Mouse (Mus musculus) MEL (cell line): ENCODE results near the gene Srsf5. TPM values are rescaled to one million over a fixed set of nuclear protein-coding genes. Genes with fewer than 3 reads are reported as not detected.

Experiments
- DNase-seq: peaks from one replicate; pipeline ENCODE4 v3.0.0; 2011; ENCODE audit warnings: low read depth, low spot score
- H3K27ac ChIP-seq: 2 replicates; pipeline ENCODE4 v1.5.1; 2012; ENCODE audit warnings: low read depth, mild to moderate bottlenecking, control low read depth, low read length, moderate library complexity; ENCODE audit not compliant: control insufficient read depth
- H3K27me3 ChIP-seq, 2 experiments: fragments of 150-350 bp in 1 of 2; sonication (generic) in 1 of 2; 2 replicates each; pipeline ENCODE4 v1.6.1; 2012; ENCODE audit warnings: low read length in 2 of 2, mild to moderate bottlenecking in 2 of 2, improper control_type of control experiment in 1 of 2, moderate library complexity in 1 of 2; ENCODE audit not compliant: insufficient read depth in 2 of 2, control insufficient read depth in 1 of 2
- H3K36me3 ChIP-seq, 2 experiments: 2 replicates each; pipeline ENCODE4 v1.6.1; 2012 to 2014; ENCODE audit warnings: low read length in 2 of 2, improper control_type of control experiment in 1 of 2, inconsistent platforms in 1 of 2, mild to moderate bottlenecking in 1 of 2; ENCODE audit not compliant: insufficient read depth in 2 of 2, control insufficient read depth in 1 of 2
- H3K4me1 ChIP-seq, 2 experiments: fragments of 150-350 bp in 1 of 2; sonication (generic) in 1 of 2; 2 replicates each; pipeline ENCODE4 v1.6.1; 2012; ENCODE audit warnings: low read length in 2 of 2, improper control_type of control experiment in 1 of 2, mild to moderate bottlenecking in 1 of 2; ENCODE audit not compliant: insufficient read depth in 2 of 2, control insufficient read depth in 1 of 2
- H3K4me3 ChIP-seq, 2 experiments: fragments of 150-350 bp in 1 of 2; sonication (generic) in 1 of 2; 2 replicates each; pipeline ENCODE4 v1.5.1; 2012; ENCODE audit warnings: low read depth in 2 of 2, low read length in 2 of 2, mild to moderate bottlenecking in 2 of 2, moderate library complexity in 2 of 2, control low read depth in 1 of 2, improper control_type of control experiment in 1 of 2; ENCODE audit not compliant: control insufficient read depth in 1 of 2, insufficient read depth in 1 of 2
- H3K79me2 ChIP-seq: 2 replicates; pipeline ENCODE4 v1.6.1; 2012; ENCODE audit warnings: mild to moderate bottlenecking, low read length, moderate library complexity; ENCODE audit not compliant: control insufficient read depth, poor library complexity, insufficient read depth
- H3K9ac ChIP-seq: 2 replicates; pipeline ENCODE4 v1.6.1; 2012; ENCODE audit warnings: low read depth, mild to moderate bottlenecking, control low read depth, low read length, moderate library complexity; ENCODE audit not compliant: control insufficient read depth, poor library complexity, severe bottlenecking
- H3K9me3 ChIP-seq: fragments of 150-350 bp; sonication (generic); replicated peaks from 2 replicates; pipeline ENCODE4 v1.6.1; 2012; ENCODE audit warnings: mild to moderate bottlenecking, low read length, improper control_type of control experiment, moderate library complexity; ENCODE audit not compliant: insufficient read depth
- BHLHE40 ChIP-seq: IDR thresholded peaks from 2 replicates; pipeline ENCODE4 v1.6.1; 2012; ENCODE audit warnings: low read depth, mild to moderate bottlenecking, inconsistent platforms, low read length, improper control_type of control experiment, borderline replicate concordance
- CHD1 ChIP-seq: IDR thresholded peaks from 2 replicates; pipeline ENCODE4 v1.6.1; 2012; ENCODE audit warnings: low read depth, mild to moderate bottlenecking, inconsistent platforms, low read length, improper control_type of control experiment
- CHD2 ChIP-seq: IDR thresholded peaks from 2 replicates; pipeline ENCODE4 v1.6.1; 2011; ENCODE audit warnings: low read length, improper control_type of control experiment
- CTCF ChIP-seq, 3 experiments: IDR thresholded peaks in 2 of 3; conservative IDR thresholded peaks in 1 of 3; 2 replicates each; pipeline ENCODE4 v1.5.1; 2011 to 2012; ENCODE audit warnings: low read length in 3 of 3, low read depth in 2 of 3, mild to moderate bottlenecking in 2 of 3, improper control_type of control experiment in 1 of 3, inconsistent platforms in 1 of 3, mixed read lengths in 1 of 3, moderate library complexity in 1 of 3; ENCODE audit not compliant: control insufficient read depth in 1 of 3, insufficient read depth in 1 of 3, poor library complexity in 1 of 3, severe bottlenecking in 1 of 3
- ELF1 ChIP-seq: IDR thresholded peaks from 2 replicates; pipeline ENCODE4 v1.6.1; 2014; ENCODE audit warnings: low read depth, mild to moderate bottlenecking, inconsistent platforms, low read length, improper control_type of control experiment, moderate library complexity
- EP300 ChIP-seq, 2 experiments: IDR thresholded peaks; 2 replicates each; pipeline ENCODE4 v1.6.1; 2011; ENCODE audit warnings: improper control_type of control experiment in 2 of 2, low read length in 2 of 2, low read depth in 1 of 2, mild to moderate bottlenecking in 1 of 2
- ETS1 ChIP-seq: IDR thresholded peaks from 2 replicates; pipeline ENCODE4 v1.6.1; 2012; ENCODE audit warnings: low read depth, mild to moderate bottlenecking, inconsistent platforms, low read length, improper control_type of control experiment, moderate library complexity
- JUND ChIP-seq: IDR thresholded peaks from 2 replicates; pipeline ENCODE4 v1.6.1; 2011; ENCODE audit warnings: low read depth, mild to moderate bottlenecking, improper control_type of control experiment, low read length
- MAFK ChIP-seq: IDR thresholded peaks from 2 replicates; pipeline ENCODE4 v1.6.1; 2011; ENCODE audit warnings: low read depth, mild to moderate bottlenecking, low read length, improper control_type of control experiment, borderline replicate concordance
- MAZ ChIP-seq: IDR thresholded peaks from 2 replicates; pipeline ENCODE4 v1.6.1; 2012; ENCODE audit warnings: low read depth, mild to moderate bottlenecking, inconsistent platforms, low read length, improper control_type of control experiment
- MEF2A ChIP-seq: IDR thresholded peaks from 2 replicates; pipeline ENCODE4 v1.6.1; 2014; ENCODE audit warnings: low read depth, mild to moderate bottlenecking, inconsistent platforms, low read length, improper control_type of control experiment; ENCODE audit not compliant: poor library complexity, insufficient replicate concordance, severe bottlenecking; ENCODE audit errors: extremely low read depth
- MXI1 ChIP-seq: IDR thresholded peaks from 2 replicates; pipeline ENCODE4 v1.6.1; 2011; ENCODE audit warnings: mild to moderate bottlenecking, low read depth, low read length, improper control_type of control experiment
- MYB ChIP-seq: IDR thresholded peaks from 2 replicates; pipeline ENCODE4 v1.6.1; 2011; ENCODE audit warnings: mild to moderate bottlenecking, low read depth, low read length, improper control_type of control experiment
- MYC ChIP-seq: IDR thresholded peaks from 2 replicates; pipeline ENCODE4 v1.6.1; 2011; ENCODE audit warnings: low read depth, mild to moderate bottlenecking, low read length, improper control_type of control experiment, moderate library complexity
- NELFE ChIP-seq: IDR thresholded peaks from 2 replicates; pipeline ENCODE4 v1.6.1; 2011; ENCODE audit warnings: low read depth, low read length, improper control_type of control experiment
- NRF1 ChIP-seq: IDR thresholded peaks from 2 replicates; pipeline ENCODE4 v1.6.1; 2014; ENCODE audit warnings: low read depth, mild to moderate bottlenecking, inconsistent platforms, low read length, improper control_type of control experiment, moderate library complexity; ENCODE audit not compliant: poor library complexity, insufficient read depth, severe bottlenecking
- POLR2AphosphoS5 ChIP-seq: IDR thresholded peaks from 2 replicates; pipeline ENCODE4 v1.6.1; 2012; ENCODE audit warnings: low read depth, borderline replicate concordance, mild to moderate bottlenecking, inconsistent platforms, low read length, moderate library complexity, mixed read lengths
- RAD21 ChIP-seq: IDR thresholded peaks from 2 replicates; pipeline ENCODE4 v1.6.1; 2011; ENCODE audit warnings: mild to moderate bottlenecking, low read depth, low read length, improper control_type of control experiment
- SMC3 ChIP-seq: IDR thresholded peaks from 2 replicates; pipeline ENCODE4 v1.6.1; 2011; ENCODE audit warnings: low read depth, low read length, improper control_type of control experiment
- TAL1 ChIP-seq: IDR thresholded peaks from 2 replicates; pipeline ENCODE4 v1.6.1; 2012; ENCODE audit warnings: mild to moderate bottlenecking, inconsistent platforms, low read length, moderate library complexity, mixed read lengths
- TBP ChIP-seq: IDR thresholded peaks from 2 replicates; pipeline ENCODE4 v1.8.0; 2011; ENCODE audit warnings: low read depth, low read length, improper control_type of control experiment
- TCF12 ChIP-seq: IDR thresholded peaks from 2 replicates; pipeline ENCODE4 v1.6.1; 2014; ENCODE audit warnings: low read depth, mild to moderate bottlenecking, inconsistent platforms, low read length, improper control_type of control experiment, moderate library complexity
- UBTF ChIP-seq: IDR thresholded peaks from 2 replicates; pipeline ENCODE4 v1.6.1; 2012; ENCODE audit warnings: low read depth, mild to moderate bottlenecking, inconsistent platforms, low read length, improper control_type of control experiment, moderate library complexity, borderline replicate concordance; ENCODE audit not compliant: insufficient read depth
- USF1 ChIP-seq: IDR thresholded peaks from 2 replicates; pipeline ENCODE4 v1.6.1; 2014; ENCODE audit warnings: low read depth, mild to moderate bottlenecking, inconsistent platforms, low read length, improper control_type of control experiment, moderate library complexity
- ZC3H11A ChIP-seq: IDR thresholded peaks from 2 replicates; pipeline ENCODE4 v1.6.1; 2012; ENCODE audit warnings: low read depth, mild to moderate bottlenecking, inconsistent platforms, low read length, improper control_type of control experiment
- ZKSCAN1 ChIP-seq: IDR thresholded peaks from 2 replicates; pipeline ENCODE4 v1.6.1; 2012; ENCODE audit warnings: low read depth, mild to moderate bottlenecking, inconsistent platforms, low read length, improper control_type of control experiment, moderate library complexity
- ZMIZ1 ChIP-seq: IDR thresholded peaks from 2 replicates; pipeline ENCODE4 v1.6.1; 2012; ENCODE audit warnings: low read depth, mild to moderate bottlenecking, inconsistent platforms, low read length, improper control_type of control experiment, moderate library complexity
- ZNF384 ChIP-seq: IDR thresholded peaks from 2 replicates; pipeline ENCODE4 v1.6.1; 2012; ENCODE audit warnings: low read depth, mild to moderate bottlenecking, inconsistent platforms, low read length, improper control_type of control experiment
- polyA plus RNA-seq, 2 experiments: library from polyadenylated mRNA; stranded (reverse) in 1 of 2; unstranded in 1 of 2; fragments of >175 nt in 1 of 2; fragments of >200 nt in 1 of 2; gene quantifications; 2 replicates each; pipeline versions ENCODE4 v1.2.1 to v1.2.4; 2012; ENCODE audit warnings: low replicate concordance in 2 of 2, low read depth in 1 of 2; ENCODE audit not compliant: insufficient read length in 2 of 2, insufficient read depth in 1 of 2, missing spikeins in 1 of 2
- total RNA-seq: library from RNA; depleted of rRNA; stranded (reverse); fragments of 300-350 nt; gene quantifications from 2 replicates; pipeline ENCODE4 v1.2.3, GENCODE M21; 2012

Srsf5 gene
- total and polyA plus RNA-seq, 3 experiments = 276 to 460 (median 401) TPM

DNA sequence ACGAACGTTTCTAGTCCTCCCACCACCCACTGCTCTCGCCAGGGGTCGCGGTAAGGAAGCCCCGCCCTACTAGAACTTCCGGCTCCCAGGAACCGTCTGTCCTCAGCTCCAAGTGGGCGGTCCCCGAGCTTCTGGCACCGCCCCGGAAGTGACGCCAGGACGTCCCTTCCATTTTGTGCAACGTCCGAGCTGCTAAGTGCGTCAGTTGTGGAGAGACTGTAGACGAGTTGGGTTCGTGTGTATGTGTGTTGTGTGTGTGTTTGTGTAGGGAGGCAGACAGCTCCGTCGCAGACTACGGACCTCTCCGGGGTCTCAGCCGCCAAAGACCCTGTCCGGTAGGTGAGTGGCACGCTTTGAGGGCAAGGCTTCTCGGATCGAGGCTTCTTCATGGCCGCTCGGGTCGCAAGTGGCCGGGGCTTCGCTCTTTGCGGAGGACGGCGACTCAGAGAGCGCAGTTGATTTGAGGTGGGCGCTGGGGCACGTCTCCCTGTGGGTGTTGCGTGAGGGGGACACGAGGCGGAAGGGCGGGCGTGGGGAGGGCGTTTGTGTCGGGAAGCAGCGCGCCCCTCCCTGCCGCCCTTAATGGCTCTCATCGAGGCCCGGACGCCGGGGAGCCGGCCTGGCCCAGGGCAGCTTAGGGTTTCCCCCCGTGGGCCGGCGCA, at the start of gene Srsf5 (continued):
- TF ChIP-seq EP300 (IDR thresholded peaks at IDR 0.05; ENCODE audit: low read depth in 1 of 2, low read length in 2 of 2) = peak in 1 of 2 experiments; percentile 29; a peak in 2 of 4 replicates
- TF ChIP-seq ZKSCAN1 = no peak
- TF ChIP-seq MYB = peak; percentile 28; the same call in 1 of the 2 replicates

- no peaks in the 10 kb centered on the region for H3K36me3 ChIP-seq
- no peak overlapping the region for H3K9ac ChIP-seq
- H3K9me3 ChIP-seq = no peaks in the 10 kb centered on the region
- no peak overlapping the region for H3K27ac ChIP-seq
- DNase-seq = no peak
- no peaks in the 10 kb centered on the region for H3K4me1 ChIP-seq
- TF ChIP-seq MXI1 (no peak), CTCF (IDR thresholded peaks at IDR 0.05 in 2 of 3, conservative IDR thresholded peaks at IDR 0.05 in 1 of 3; ENCODE audit: control insufficient read depth in 1 of 3, insufficient read depth in 1 of 3, low read depth in 2 of 3, low read length in 3 of 3, poor library complexity in 1 of 3, severe bottlenecking in 1 of 3) (no peak), JUND (no peak)
- H3K27me3 ChIP-seq = peaks cover 0 to 2% of the 10 kb centered on the region in 2 experiments; a peak in 1 of 4 replicates
- no peak overlapping the region for H3K4me3 ChIP-seq
- H3K79me2 ChIP-seq = no peaks in the 10 kb centered on the region
Measured at GRCm38 (mm10) chr12:80909631-80910030, 35.7 kb upstream of the Srsf5 start.

DNA sequence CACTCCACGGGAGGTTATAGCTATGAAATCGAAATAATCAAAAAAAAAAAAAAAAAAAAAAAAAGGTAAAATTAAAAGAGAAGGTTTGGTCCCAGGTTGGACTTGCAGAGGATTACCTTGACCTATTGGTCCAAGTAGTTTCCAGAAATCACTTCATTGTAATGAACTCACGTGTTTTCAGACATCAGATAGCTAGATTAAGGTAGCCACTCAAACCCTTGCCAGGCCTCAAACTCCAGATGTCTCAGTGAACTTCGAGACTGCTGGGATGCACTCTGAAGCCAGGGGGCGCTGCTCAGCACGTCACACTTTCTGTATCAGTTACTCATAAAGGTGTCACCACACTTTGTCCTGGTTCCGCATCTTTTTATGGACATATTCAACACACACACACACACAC, 27.5 kb upstream of the Srsf5 start:
- peak; percentile 70 for DNase-seq
- H3K27ac ChIP-seq = no peak overlapping the region
- TF ChIP-seq RAD21 = peak; percentile 42
- no peak for TF ChIP-seq MYC
- TF ChIP-seq NELFE = no peak
- TF ChIP-seq CHD1 = no peak
- TF ChIP-seq TAL1 = no peak
- peak; percentile 64 for TF ChIP-seq SMC3
- no peak for TF ChIP-seq ZC3H11A
- no peak for TF ChIP-seq CHD2
- TF ChIP-seq ZKSCAN1 = no peak
- no peak for TF ChIP-seq MAFK
- no peak for TF ChIP-seq UBTF
- TF ChIP-seq CTCF (IDR thresholded peaks at IDR 0.05 in 2 of 3, conservative IDR thresholded peaks at IDR 0.05 in 1 of 3; ENCODE audit: control insufficient read depth in 1 of 3, insufficient read depth in 1 of 3, low read depth in 2 of 3, low read length in 3 of 3, poor library complexity in 1 of 3, severe bottlenecking in 1 of 3) = peak; percentile 75 to 91 (median 82)
- TF ChIP-seq USF1 = no peak
- no peak for TF ChIP-seq ETS1
- TF ChIP-seq TCF12 = no peak
- TF ChIP-seq ZNF384 = peak; percentile 64; the same call in 1 of the 2 replicates
- no peak for TF ChIP-seq TBP
- no peak for TF ChIP-seq ZMIZ1
- no peak for TF ChIP-seq ELF1
- no peak for TF ChIP-seq POLR2AphosphoS5
- TF ChIP-seq BHLHE40 = peak; percentile 77
- no peak for TF ChIP-seq NRF1
- no peak for TF ChIP-seq MEF2A
- TF ChIP-seq MAZ = no peak

More for the DNA sequence above, 27.5 kb upstream of the Srsf5 start:
- Histone ChIP-seq H3K4me1 (0 out of 4 replicates have a peak, but pooled peaks cover 0 to 2% of the 10 kb centered on the region in 2 experiments), H3K9me3 (no peaks in the 10 kb centered on the region), H3K4me3 (no peak overlapping the region), H3K79me2 (no peaks in the 10 kb centered on the region), H3K36me3 (no peaks in the 10 kb centered on the region; a peak in 1 of 4 replicates), H3K27me3 (peaks cover 0 to 1% of the 10 kb centered on the region in 2 experiments; a peak in 1 of 4 replicates), H3K9ac (no peak overlapping the region)
